Mouse (Mus musculus) embryo, embryonic 10 days (tissue): ENCODE measurements around the gene Icmt.

Source experiments
- DNase-seq: peaks from one replicate; pipeline ENCODE4 v3.0.0-alpha.2; 2015; ENCODE audit warnings: low spot score

Gene Icmt

GRCm38 (mm10) chr4:152274681-152275131 is 22.3 kb upstream of the Icmt start:
- peak; percentile 55 for DNase-seq

GRCm38 (mm10) chr4:152276389-152277347 is 20.4 kb upstream of the Icmt start:
- peak; percentile 49 for DNase-seq

- no peak for DNase-seq
These were observed 19.1 kb upstream of the Icmt start for GRCm38 (mm10) chr4:152277916-152278315.

- DNase-seq = no peak
These were observed 18.0 kb upstream of the Icmt start for GRCm38 (mm10) chr4:152278986-152279385.

GRCm38 (mm10) chr4:152281601-152282000 is 15.4 kb upstream of the Icmt start:
- DNase-seq = no peak

DNA sequence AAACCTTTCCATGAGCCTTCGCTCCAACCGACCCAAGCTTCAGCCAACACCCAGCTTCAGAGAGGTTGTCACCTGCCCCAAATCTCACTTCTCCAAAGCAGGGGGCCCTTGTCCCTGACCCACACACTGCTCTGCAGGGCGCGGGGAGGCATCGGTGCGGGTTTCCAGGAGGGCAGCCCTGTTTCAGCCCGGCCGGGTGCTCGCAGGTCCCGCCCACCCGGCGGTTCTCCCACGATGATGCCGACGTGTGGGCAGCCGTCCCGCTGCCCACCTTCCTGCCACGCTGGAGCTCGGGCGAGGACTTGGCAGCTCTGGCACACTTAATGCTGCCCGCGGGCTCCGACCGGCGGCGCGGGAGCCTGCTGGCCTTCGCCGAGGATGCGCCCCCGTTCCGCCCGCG is 14.3 kb upstream of the Icmt start:
- DNase-seq = no peak

DNA sequence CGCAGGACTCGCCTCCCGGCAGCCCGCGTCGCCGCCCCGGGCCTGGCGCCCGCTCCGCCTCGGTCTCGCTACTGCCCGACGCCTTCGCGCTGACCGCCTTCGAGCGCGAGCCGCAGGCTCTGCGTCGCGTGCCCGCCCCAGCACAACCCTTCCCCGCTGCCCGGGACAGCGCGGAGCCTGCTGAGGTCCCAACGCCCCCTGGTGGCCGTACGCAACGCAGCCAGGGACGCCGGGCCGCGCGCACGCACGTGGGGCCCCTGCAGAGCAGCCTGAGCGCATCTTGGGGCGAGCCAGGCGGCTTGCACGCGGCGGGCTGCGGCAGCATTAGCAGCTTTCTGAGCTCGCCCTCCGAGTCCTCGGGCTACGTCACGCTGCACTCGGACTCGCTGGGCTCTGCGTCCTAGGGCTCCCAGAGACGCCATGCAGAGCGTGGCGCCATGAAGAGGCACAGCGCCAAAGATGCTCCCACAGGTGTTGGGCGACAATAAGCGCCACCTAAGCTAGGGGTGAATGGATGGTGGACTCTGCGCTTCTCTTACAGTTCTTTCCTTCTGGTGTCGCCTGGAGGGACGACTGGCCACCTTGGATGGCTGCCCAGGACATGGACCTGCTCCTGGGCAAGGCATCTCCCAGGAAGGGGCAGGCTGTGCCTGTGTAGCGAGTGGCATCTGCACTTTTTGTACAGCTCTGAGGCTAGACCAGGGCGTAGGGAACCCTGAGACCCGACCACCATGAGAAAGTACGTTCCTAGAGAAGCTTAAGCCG is 13.7 kb upstream of the Icmt start:
- peak; percentile 91 for DNase-seq

GRCm38 (mm10) chr4:152285505-152285904 is 11.5 kb upstream of the Icmt start:
- peak; percentile 68 for DNase-seq

DNA sequence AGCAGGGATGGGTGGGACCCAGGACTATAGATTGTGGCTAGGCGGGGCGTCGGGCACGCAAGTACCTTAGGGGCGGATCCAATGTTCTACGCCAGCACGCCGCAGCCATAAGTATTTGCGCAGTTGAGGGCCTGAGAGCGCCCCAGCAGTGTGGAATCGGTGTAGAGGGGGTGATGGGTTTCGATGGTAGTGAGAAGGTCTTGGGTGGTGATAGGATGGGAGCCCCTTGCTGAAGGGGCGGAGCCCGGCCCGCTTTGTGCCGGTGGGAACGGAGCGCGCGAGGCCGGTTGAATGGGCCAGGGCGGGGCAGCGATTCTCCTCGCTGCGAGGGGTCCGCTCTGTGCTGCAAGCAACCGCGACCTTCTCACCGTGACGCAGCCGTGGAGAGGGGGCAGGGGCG is 10.8 kb upstream of the Icmt start:
- peak; percentile 52 for DNase-seq

DNA sequence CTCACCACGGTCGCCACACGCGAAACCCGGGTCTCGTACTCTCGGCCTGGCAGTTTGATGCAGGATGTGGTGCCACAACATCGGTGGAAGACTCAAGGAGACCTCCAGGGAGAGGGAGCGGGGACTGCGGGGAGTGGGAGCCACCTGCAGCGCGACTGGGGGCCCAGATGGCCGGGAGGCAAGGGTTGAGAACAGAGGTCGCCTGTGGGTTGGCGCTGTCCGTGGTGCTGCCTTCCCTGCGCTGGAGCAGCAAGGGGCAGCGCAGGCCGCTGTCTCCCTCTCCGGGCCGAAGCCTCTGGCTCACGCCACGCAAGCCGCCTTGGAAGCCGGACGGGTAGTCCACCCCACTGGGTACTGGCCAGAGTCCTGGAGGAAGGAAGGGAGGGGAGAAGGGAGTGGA is 10.1 kb upstream of the Icmt start:
- peak; percentile 88 for DNase-seq

DNA sequence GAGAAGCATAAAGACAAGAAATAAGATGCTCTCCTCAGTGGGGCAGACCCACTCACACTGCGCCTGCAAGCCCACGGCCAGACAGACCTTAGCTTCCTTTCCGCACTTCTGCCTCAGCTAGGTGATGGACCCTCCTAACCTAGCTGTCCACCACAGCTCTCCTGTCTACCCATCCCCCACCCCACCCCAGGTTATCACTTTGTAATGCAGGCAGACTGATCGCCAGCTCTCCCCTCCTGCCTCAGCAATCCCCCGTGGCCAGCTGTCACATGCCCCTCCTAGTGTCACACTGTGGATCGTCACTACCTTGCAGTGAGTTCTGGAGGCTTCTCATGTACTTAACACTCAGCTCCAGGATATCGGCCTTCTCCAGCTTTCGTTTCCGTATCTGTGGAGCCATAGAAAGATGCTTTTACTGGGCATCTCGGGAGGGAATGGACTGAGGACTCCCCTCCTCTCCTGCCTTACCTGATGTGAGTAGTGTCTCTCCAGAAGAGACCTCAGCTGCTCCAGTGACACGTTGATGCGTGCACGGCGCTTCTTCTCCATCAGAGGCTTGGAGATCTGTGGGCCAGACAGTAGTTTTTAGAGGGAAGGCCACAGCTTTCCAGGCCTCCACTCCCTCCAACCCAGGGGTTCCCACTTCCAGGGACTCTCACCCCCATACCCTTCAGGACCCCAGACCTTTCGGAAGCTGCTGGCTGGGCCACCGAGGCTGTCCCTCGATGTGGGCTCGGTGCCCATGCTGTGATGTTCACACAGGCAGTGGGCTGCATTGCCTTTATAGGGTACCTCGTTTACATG is 9.5 kb upstream of the Icmt start:
- no peak for DNase-seq

GRCm38 (mm10) chr4:152288398-152288945 is 8.6 kb upstream of the Icmt start:
- peak; percentile 57 for DNase-seq

GRCm38 (mm10) chr4:152290385-152290784 is 6.6 kb upstream of the Icmt start:
- peak; percentile 68 for DNase-seq

- DNase-seq = no peak
These were observed 6.0 kb upstream of the Icmt start for GRCm38 (mm10) chr4:152290991-152291390.

DNA sequence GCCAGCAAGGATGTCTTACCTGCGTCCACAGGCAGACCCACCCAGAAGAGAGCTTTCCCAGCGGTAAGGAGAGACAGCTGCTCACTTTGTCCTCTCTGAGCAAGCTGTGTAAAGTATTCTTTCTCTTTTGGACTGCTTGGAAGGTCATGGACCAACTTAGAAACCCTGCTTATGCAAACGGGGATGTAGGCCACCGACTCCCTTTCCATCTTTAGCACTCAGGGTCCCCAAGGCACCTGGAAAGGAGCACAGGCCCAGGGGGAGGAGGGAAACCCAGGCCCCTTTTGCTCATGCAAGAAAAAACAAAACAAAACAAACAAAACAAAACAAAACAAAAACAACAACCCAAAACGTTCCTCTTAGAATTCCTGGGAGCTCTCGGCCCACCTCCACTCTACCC is 5.5 kb upstream of the Icmt start, which contains the start of gene Hes3:
Gene Hes3 (minus strand): TSS at position 101 of the 400 bp plus-strand sequence.
- no peak for DNase-seq

- peak; percentile 80 for DNase-seq
These were observed 4.8 kb upstream of the Icmt start for GRCm38 (mm10) chr4:152292102-152292765.

- DNase-seq = peak; percentile 65
These were observed 2.7 kb upstream of the Icmt start for GRCm38 (mm10) chr4:152294188-152294929.

DNA sequence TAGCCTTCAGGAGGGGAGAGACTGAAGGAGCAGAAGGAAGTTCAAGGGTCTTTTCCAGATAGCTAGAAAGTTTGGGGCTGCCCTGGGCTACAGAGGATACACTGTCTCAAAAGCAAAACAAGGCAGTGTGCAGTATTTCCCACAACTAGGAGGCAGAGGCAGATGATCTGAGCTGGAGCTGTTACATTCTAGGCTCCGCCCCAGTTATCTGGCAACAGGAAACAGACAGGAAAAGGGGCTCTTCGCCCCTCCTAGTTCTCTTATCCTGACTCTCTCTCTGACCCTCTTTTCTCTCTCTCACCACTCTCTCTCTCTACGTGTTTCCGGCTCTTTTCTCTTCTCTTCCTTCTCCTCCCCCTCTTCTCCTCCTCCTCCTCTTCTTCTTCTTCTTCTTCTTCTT is 1.1 kb upstream of the Icmt start:
- DNase-seq = no peak

DNA sequence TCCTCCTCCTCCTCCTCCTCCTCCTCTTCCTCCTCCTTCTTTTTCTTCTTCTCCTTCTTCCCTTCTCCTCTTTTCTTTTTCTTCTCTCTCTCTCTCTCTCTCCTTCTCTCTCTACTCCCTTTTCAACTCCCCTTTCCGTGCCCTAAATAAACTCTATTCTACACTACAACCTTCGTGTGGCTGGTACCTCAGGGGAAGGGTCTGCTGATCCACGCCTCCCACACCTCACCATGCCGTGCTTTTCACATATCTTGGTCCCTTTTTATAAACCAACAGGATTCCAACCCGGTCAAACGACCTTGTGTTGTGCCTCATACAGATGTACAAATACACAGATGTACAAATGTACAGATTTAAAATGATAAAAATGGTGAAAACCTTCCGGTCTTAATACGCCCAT is 656 bp upstream of the Icmt start:
- DNase-seq = no peak

- no peak for DNase-seq
These were observed 1.8 kb downstream of the Icmt start for GRCm38 (mm10) chr4:152298836-152299235.
